Mouse (Mus musculus) c-Kit-negative CD71-positive TER-119-positive erythroid progenitor cells, embryonic 14.5 days (primary cell): ENCODE measurements around the gene Map7d1.

Experiments
- DNase-seq: peaks from one replicate; pipeline ENCODE4 v3.0.0-alpha.2; 2013; ENCODE audit warnings: low read depth, low spot score

Map7d1 gene

DNA sequence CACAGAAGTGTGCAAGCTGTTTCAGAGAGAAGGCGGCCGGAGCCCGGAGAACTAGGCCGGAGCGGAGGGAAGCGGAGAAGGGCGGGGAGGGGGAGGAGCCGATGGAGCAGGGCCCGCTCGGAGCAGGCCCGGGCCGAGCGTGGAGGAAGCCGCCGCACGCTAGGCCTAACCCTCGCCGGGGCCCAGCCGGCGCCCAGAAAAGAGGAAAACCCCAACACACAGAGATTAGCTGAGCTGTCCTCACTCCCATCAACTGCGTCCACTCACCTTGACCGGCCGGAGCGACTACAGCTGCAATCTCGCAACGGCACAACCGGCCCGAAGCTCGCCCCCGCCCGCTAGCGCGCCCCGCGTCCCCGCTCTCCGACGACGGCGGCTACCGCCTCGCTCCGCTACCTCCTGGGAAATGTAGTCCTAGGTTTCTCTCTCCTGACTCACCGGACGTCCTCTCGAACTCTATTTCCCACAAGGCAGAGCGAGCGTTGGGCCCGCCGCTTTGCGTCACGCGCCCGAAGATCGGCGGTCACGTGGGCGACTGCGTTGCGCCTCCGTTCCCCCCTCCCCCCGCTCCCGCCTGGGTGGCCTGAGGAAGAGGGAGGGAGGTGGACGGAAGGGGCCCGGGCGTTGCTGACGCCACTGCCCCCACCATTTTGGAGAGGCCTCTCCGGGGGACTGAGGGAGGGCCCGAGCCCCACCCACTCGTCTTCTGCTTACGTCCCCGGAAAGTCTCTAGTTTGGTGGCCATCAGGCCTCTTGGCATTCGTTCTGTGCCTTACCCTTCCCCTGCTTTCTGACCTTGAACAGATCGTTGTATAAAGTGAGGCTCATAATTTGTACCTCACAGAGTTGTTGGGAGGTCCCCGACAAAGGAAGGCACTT lies 53.6 kb downstream of the Map7d1 start, which contains the start of gene Thrap3:
Gene Thrap3 (minus strand): TSS at position 458 of the 879 bp plus-strand sequence.
- DNase-seq, result peak; percentile 91

DNA sequence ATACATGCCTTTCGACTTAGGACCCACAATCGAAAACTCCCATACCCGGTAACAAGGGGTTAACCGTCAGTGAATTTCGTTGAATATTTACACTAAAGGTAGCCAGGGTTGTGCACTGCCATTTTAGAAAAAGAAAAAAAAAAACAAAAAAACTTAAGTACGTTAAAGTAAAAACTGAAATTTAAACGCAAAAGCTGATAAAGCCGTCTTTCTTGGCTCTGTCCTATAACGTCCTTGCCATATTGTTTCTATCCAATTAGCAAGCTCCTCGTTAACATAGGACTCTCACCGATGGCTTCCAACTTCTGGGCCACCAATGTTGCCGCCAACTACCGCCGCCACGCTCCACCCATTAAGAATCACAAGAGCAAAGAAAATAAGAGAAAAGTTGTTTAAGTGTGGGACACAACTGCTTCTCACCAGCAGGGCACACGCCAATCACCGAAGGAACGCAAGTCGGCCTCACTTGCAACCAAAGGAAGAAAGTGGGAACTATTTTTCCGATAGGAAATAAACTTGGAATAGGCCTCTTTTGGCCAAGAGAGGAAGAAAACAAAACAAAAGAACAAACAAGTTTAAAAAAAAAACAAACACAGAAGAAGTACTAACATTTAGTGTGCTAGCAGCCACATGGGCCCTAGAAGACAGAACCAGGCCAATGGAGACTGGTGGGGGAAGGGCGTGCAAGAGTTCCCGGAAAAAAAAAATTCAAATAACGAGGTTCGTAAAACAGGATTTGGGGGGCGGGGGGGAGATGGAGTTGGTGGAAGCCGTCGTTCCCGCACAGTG lies 54.4 kb downstream of the Map7d1 start:
- peak; percentile 52 for DNase-seq

DNA sequence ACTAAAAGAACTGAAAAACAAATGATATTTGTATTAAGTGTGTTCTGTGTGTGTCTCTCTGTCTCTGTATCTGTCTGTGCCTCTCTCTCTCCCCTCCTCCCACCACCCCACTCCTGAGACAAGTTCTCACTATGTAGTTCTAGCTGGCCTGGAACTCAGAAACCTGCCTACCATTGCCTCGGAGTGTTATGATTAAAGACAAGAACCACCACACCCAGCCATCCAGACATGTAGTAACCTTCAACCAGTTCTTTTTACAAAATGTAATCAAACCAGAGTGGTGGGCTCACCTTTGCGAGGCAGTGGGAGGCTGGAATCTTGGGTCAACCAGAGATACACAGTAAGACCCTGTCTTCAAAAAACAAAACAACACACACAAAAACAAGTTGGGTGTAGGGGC lies 55.5 kb downstream of the Map7d1 start:
- DNase-seq, result no peak

DNA sequence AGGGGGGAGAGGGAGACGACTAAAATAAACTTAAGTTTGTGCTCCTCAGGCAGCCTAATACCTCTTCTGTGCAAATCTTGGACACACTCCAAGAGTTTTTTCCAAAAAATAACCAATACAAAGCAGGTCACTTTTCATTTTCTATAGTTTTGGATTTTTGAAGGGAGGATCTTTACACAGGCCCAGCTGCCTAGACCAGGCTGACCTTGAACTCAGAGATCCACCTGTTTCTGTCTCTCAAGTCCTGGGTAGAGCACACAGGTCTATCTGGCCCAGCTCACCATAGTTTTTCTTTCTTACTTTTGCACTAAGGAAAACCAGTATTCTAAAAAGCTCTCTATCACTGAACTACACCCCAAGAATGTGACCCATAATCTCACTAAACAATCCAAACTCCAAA lies 56.1 kb downstream of the Map7d1 start:
- DNase-seq, result no peak

DNA sequence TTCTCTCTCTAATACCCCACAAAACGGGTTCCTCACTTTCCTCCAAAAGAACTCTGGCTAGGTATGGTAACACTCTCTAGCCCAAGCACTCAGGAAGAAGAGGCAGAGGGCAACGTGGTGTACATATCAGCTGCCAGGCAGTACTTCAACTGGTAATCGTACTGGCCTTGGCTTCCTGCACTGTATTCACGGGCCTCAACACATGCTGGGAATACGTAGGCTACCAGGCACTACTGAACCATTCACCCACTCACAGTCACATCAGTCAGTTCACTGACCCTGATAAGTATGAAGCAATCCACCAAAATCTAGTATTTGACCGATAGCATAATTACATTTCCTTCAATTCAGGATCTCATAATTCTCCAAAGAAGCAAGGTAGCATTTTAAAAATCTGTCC lies 56.6 kb downstream of the Map7d1 start:
- DNase-seq, result no peak

DNA sequence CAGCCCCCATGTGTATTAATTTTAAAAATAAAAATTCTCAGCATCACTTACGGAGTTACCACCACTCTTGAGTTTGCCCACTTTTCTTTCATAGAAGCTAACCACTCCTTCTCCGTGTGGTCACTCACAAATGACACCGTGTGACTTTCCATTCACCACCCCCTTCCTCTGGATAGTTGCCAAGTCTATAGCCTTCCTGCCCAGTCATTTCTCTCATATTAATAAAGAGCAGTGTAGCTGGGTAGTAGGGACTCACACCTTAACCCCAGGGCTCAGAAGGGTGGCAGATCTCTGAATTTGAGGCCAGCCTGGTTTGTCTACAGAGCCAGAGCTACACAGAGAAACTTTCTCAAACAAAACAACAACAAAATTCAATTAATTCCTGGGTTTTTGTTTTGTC lies 58.7 kb downstream of the Map7d1 start:
- DNase-seq, result no peak

DNA sequence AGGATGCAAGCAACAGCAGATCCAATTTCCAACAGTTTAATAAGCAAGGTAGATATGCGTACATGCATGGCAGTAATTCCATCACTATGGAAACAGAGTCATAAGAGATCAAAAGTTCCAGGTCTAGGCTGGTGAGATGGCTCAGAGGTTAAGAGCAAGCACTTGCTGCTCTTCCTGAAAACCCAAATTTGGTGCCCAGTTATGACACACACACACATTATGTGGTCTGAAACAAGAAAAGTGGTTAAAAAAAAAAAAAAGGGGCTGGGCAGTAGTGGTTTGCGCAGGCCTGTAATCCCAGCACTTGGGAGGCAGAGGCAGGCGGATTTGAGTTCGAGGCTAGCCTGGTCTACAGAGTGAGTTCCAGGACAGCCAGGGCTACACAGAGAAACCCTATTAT lies 61.2 kb downstream of the Map7d1 start:
- DNase-seq, result no peak

DNA sequence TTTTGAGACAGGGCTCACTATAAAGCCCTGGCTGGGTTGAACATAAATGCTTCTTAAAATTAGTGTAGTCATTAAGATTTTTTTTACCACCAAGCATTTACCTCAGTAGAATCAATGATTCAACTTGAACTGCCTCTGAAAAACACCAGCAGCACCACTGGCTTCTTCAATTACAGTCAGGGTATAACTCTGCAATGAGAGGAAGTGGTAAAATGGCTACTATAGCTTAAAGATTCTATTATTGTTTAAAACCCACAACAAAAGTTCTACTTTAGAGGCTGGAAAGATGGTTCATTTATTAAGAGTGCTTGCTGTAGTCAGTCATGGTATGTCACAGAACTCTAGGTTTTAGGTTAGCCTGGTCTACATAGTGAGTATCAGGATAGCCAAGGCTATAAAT lies 61.9 kb downstream of the Map7d1 start:
- no peak for DNase-seq

DNA sequence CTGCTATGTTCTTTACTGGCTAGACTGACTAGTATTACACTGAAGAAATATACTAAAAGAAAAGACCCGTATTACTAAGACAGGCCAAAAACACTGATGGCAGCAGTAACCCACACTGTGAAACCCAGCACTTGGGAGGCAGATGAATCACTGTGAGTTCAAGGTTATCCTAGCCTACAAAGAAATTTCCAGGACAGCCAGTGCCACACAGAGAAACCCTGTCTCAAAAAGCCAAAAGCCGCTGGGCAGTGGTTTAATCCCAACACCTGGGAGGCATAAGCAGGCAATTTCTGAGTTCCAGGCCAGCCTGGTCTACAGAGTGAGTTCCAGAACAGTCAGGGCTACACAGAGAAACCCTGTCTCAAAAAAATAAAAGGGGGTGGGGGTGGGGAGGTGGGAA lies 65.5 kb downstream of the Map7d1 start:
- no peak for DNase-seq

DNA sequence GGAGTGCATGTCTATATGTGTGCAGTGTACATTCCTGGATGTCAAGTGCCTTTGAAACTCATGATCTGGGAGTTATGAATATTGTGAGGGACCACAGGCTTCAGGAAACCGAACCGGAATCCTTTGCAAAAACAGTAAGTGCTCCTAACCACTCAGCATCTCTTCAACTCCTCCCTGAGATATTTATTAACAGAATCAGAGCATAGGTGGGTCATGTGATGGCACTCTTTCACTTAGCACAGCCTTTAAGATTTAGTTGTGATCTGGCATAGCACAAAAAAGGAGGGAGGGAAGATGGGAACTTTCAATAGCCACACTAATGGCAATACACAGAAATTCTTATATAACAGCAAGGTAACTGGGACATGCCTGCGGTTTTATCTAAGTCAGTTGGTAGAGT lies 69.0 kb downstream of the Map7d1 start:
- no peak for DNase-seq

DNA sequence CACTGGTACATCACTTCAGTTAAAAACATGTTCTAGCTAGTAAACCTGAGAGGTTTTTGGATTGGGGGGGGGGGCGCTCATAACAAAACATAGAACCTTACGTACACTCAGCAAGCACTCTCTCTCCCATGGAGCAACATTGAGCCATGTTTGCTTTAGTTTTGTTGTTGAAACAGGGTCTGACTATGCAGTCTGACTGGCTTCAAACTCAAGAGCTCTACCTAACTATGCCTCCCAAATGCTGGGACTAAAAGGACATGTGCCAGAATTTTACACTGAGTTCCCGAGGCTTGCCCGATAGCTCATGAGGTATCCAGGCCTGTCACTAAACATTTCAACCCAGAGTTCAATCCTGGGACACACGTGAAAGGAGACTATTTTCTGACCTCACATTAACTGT lies 73.1 kb downstream of the Map7d1 start:
- no peak for DNase-seq
